Mouse (Mus musculus): ENCODE measurements around the gene Celsr3. TPM values are rescaled to one million over a fixed set of nuclear protein-coding genes. Genes with fewer than 3 reads are reported as not detected.

Celsr3 gene
- 0.04 TPM for polyA plus RNA-seq (2017; shearing (Covaris generic))

DNA sequence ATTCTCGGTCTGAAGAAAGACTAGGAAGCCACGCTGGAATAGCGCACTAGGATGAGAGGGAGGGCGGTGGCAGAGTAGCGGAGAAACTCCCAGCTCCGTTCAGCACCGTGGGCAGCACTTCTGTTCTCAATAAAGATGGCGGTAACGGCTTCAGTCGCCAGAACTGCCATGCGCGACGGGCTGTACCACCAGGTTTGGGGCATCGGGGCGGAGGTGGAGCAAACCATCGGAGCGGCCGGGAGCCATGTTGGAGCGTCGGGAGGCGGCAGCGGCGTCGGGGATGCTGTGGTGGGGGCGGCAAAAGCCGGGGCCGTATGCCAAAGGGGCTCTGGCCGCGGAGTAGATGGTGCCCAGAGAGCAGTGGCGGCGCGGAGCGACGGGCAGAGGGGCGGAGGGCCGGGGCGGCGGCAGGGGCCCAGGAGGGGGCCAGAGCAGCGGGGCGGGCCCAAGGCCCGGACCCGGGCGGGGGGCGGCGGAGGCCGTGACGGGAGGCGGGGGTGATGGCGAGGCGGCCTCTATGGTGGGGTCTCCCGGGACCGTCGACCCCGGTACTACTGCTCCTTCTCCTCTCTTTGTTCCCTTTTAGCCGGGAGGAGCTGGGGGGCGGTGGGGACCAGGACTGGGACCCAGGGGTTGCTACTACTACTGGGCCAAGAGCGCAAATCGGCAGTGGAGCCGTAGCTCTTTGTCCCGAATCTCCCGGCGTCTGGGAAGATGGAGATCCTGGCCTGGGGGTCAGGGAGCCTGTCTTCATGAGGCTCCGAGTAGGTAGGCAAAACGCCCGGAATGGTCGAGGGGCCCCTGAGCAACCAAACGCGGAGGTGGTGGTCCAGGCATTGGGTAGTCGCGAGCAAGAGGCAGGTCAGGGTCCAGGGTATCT, at the start of gene Celsr3:
Gene Celsr3, plus strand, starts transcription at position 501 of the 880 bp plus-strand sequence.

DNA sequence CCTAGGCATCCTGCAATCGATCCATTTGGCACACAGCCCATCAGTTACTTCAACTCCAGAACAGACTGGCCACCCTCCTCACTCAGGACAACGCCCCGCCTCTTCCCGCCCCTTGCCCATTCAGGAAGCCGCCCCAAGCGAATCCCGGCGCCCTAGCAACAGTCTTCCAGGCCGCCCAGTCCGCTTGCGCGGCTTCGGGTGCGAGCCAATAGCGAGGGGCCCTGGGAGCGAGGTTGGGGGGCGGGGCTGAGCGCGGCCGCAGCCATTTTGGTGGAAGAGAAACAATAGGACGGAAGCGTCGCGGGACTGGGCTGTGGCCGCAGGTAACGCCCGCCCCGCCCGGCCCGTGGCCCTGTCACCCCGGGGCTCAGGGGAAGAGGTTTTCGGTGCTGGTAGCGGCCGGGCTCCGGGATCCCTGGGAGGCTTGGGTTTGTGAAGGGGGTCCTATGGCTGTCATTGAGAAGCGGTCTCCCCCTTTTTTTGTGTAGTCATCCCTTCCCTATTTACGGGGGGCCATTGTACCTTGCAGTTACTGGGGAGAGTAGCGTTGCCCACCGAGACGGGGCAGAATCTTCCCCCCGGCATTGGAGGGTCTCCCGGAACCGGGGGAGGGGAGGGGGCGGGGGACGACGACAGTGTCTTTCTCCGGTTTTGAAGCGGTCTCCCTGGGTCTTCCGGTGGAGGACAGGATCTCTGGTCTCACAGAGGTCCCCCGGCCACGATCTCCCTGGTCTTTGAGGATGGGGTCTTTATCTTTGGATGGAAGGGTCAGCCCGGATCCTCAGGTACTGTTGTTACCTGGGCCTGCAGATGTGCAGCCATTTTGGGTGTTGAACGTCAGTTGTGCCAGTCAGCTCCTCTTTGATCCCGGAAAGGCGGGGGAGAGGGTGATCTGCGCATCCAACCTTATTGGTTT, 42.3 kb upstream of the Celsr3 start, which contains the start of gene Ip6k2:
Gene Ip6k2, plus strand, starts transcription at position 249 of the 916 bp plus-strand sequence.

DNA sequence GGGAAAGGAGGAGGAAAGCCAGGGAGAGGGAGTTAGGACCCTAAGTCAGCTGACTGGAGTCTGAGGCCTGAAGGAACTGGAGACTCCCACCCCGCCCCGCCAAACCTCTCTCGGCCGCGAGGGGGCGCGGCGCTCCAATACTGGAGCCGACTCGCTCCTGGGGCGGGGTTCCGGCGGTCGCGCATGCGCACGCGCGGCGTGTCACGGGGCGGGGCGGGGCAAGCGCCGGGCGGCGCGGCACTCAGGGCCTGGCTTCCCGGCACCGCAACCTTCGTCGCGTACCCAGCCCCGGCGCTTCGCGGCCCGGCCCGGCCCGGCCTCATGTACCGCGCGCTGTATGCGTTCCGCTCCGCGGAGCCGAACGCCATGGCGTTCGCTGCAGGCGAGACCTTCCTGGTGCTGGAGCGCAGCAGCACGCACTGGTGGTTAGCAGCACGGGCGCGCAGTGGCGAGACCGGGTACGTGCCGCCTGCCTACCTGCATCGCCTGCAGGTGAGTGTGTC, 17.9 kb upstream of the Celsr3 start, which contains the start of gene Nckipsd:
Gene Nckipsd, plus strand, starts transcription at position 206 of the 503 bp plus-strand sequence.

DNA sequence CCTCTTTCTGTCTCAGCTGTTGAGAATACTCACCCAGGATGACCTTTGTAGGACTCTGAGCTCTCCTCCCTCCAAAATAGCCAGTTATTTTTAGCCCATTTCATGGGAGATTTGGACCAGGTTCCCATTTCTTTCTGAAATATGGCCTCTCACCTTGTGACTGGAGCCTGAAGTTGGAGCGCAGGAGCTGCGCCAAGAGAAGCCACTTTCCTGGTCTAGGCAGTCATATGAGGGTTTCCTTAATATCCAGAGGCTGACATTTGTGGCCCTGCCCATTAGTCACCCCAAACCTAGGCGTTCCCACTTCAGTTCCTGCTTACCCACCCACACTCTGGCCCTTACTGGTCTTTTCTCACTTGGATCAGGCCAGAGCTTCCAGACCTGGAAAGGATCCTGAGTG, 26.9 kb downstream of the Celsr3 start, which contains the start of gene Slc26a6:
Gene Slc26a6, plus strand, starts transcription at position 308 of the 400 bp plus-strand sequence.

Other genes with a start within 250 kb of the Celsr3 start
- 28.6 TPM for gene Wdr6, start 247.6 kb upstream of the Celsr3 start, polyA plus RNA-seq (2017; shearing (Covaris generic))
- gene P4htm, start 228.7 kb upstream of the Celsr3 start, polyA plus RNA-seq (2017; shearing (Covaris generic)): 11.5 TPM
- gene Arih2, start 176.9 kb upstream of the Celsr3 start, polyA plus RNA-seq (2017; shearing (Covaris generic)): 179 TPM
- gene Slc25a20, start 164.2 kb upstream of the Celsr3 start, polyA plus RNA-seq (2017; shearing (Covaris generic)): 20.0 TPM
- 29.3 TPM for gene Prkar2a, start 137.0 kb upstream of the Celsr3 start, polyA plus RNA-seq (2017; shearing (Covaris generic))
- 29.7 TPM for gene Ip6k2, start 42.5 kb upstream of the Celsr3 start, polyA plus RNA-seq (2017; shearing (Covaris generic))
- 7.1 TPM for gene Nckipsd, start 18.0 kb upstream of the Celsr3 start, polyA plus RNA-seq (2017; shearing (Covaris generic))
- gene Slc26a6, start 27.0 kb downstream of the Celsr3 start, polyA plus RNA-seq (2017; shearing (Covaris generic)): 6.2 TPM
- not detected for gene Tmem89, start 88.3 kb downstream of the Celsr3 start, polyA plus RNA-seq (2017; shearing (Covaris generic))
- gene Uqcrc1, start 110.3 kb downstream of the Celsr3 start, polyA plus RNA-seq (2017; shearing (Covaris generic)): 210 TPM
- gene Col7a1, start 127.3 kb downstream of the Celsr3 start, polyA plus RNA-seq (2017; shearing (Covaris generic)): not detected
- not detected for gene Ucn2, start 159.7 kb downstream of the Celsr3 start, polyA plus RNA-seq (2017; shearing (Covaris generic))
- gene Pfkfb4, start 165.5 kb downstream of the Celsr3 start, polyA plus RNA-seq (2017; shearing (Covaris generic)): 6.3 TPM
- gene Shisa5, start 212.2 kb downstream of the Celsr3 start, polyA plus RNA-seq (2017; shearing (Covaris generic)): 2,686 TPM
- gene Trex1, start 233.4 kb downstream of the Celsr3 start, polyA plus RNA-seq (2017; shearing (Covaris generic)): 73.3 TPM
- gene Atrip, start 247.8 kb downstream of the Celsr3 start, polyA plus RNA-seq (2017; shearing (Covaris generic)): 16.1 TPM

All from effector memory CD4-positive, alpha-beta T cell, adult 5 months (primary cell).